Mouse (Mus musculus) fibroblast of lung, adult 2 months (primary cell): ENCODE measurements around the gene Hspa1l.
"Not testable (repeated sequence)": the region's sequence is repeated elsewhere in the genome, so short reads cannot be mapped to it uniquely, and the experiment has no call there.

ENCODE experiments used
- DNase-seq: peaks from one replicate; pipeline ENCODE4 v3.0.0-alpha.2; 2011; ENCODE audit warnings: low read depth

Hspa1l gene

DNA sequence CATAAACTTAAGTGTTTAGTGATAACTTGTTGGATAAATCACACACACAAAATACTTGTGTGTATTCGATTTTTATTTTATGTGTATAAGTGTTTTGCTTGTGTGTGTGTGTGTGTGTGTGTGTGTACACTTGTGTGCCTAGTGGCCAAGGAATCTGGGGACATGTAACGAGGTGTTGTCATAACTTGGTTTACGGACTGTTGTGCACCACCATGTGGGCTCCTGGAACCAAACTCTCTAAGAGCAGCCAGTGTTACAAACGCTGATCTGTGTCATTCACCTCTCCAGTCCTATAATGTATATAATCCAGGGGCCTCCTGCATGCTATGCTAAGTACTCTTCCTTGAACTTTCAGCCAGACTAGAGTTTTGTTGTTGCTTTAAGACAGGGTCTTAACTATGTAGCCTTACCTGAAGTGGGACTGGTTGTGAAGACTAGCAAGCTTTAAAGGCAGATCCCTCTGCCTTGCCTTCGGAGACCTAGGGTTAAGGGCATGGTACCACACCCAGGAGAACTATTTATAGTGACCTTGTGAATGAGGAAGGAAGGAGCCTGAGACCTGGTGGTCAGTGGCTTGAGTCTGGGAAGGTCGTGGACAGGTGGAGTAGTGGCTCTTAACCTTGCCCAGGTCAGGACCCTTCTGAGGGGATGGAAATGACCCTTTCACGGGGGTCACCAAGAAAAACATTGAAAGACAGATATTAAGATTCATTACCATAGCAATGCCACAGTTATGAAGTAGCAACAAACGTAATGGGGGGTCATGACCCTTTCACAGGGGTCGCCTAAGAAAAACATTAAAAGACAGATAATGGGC is 30.7 kb downstream of the Hspa1l start:
- DNase-seq = no peak

DNA sequence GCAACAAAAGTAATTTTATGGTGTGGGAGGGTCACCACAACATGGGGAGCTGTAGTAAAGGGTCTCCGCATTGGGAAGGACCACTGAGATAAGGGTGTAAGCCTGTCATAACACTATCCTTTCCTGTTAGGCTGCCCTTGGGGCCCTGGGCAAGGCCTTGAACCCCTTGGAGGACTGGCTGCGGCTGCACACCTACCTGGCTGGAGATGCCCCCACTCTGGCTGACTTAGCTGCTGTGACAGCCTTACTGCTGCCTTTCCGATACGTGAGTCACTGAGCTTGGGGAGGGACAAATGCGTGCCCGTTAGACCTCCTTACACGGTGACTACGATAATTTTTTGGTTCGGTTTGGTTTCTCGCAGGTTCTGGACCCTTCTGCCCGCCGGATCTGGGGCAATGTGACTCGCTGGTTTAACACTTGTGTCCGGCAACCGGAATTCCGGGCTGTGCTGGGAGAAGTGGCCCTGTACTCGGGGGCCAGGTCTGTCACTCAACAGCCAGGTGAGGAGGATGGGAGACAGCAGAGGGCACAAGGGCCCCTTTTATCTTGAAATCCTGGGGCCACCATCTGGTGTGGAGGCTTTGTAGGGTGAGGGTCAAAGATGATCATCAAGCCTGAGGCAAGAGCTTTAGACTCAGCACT is 31.7 kb downstream of the Hspa1l start:
- DNase-seq = no peak

DNA sequence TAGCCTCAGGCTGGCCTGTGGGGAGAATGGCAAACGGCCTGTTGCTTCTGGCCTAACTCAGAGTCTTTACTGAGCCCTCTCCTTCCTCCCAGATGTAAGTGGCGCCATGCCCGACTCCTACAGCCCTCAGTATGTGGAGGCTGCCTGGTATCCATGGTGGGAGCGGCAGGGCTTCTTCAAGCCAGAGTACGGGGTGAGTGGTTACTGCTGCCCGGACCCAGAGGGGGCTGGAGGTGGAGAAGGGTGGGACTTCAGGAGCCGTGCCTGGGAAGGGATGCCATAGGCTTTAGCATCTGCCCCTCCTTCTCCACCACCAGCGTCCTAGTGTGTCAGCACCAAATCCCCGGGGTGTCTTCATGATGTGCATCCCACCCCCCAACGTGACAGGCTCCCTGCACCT is 32.7 kb downstream of the Hspa1l start:
- DNase-seq = no peak

DNA sequence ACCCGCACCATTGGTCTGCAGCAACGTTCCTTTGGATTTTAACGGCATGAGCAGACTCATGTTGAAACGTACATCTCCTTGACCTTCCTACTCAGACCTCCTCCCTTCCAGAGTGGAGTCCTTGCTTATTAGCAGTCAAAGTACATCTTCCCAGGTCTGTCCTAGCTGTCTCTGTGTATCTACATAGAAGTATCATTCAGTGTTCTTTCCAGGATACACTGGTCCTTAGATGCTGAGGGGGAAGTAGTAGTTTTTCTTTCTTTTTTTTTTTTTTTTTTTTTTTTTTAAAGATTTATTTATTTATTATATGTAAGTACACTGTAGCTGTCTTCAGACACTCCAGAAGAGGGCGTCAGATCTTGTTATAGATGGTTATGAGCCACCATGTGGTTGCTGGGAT is 33.4 kb downstream of the Hspa1l start:
- DNase-seq = not testable (repeated sequence)

DNA sequence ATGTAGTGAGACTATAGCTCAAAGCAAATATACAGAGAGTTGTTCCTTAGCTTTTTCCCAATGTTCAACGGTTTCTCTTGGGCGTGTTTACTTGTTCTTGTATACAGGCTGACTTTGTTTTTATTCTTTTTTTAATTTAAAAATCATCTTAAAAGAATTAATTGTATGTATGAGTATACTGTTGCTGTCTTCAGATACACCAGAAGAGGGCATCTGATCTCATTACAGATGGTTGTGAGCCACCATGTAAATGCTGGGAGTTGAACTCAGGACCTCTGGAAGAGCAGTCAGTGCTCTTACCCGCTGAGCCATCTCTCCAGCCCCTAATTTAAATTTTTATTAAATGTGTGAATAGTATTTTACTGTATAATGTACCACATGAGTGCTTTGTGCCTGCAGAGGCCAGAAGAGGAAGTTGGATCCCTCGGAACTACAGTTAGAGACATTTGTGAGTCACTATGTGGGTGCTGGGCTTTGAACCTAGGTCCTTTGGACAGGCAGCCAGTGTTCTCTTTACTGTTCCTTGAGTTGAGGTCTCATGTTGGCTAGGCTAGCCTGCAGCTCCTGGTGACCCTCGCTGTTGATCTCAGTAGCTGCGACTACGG is 35.0 kb downstream of the Hspa1l start:
- DNase-seq = no peak

DNA sequence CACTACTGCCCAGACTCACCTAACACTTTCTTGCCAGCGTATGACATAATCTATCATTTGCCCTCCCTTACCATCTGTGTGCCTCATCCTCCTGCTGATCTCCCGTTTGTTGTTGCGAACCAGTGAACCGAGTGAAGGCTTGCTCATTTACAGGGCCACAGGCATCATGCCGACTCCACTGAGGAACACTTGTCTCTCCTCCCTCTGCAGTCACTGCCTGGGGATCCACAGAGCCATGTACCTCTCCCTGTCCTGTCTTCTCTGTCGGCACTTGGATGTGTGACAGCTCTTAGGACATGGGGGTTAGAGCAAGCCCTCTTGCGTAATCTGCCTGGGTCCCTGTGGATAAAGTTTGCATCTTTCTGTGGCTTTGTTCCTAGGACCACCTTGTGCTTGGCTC is 37.1 kb downstream of the Hspa1l start:
- no peak for DNase-seq

DNA sequence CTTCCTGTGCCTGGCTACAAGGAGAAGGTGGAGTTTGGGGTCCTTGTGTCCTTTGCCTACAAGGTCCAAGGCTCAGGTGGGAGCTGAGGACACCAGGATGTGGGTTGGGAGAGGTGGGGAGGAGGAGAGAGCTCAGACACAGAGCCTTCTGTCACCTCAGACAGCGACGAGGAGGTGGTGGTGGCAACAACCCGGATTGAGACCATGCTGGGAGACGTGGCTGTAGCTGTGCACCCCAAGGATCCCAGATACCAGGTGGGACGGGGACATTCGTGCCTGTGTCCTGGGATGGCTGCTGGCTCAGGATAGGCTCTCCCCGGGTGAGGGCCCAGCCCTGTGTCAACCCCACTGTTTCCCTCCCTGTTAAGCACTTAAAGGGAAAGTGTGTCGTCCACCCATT is 38.9 kb downstream of the Hspa1l start:
- DNase-seq = no peak

DNA sequence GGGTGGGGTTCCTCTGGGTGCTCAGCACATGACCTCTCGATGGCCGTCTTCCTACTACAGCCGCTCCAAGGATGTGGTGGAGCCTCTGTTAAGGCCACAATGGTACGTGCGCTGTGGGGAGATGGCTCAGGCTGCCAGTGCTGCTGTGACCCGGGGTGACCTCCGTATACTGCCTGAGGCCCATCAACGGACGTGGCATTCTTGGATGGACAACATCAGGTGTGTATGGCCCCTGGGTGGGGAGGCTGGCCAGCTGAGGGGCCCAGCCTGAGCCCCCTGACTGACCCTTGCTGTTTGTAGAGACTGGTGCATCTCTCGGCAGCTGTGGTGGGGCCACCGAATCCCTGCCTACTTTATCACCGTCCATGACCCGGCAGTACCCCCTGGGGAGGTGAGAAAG is 39.9 kb downstream of the Hspa1l start:
- no peak for DNase-seq

DNA sequence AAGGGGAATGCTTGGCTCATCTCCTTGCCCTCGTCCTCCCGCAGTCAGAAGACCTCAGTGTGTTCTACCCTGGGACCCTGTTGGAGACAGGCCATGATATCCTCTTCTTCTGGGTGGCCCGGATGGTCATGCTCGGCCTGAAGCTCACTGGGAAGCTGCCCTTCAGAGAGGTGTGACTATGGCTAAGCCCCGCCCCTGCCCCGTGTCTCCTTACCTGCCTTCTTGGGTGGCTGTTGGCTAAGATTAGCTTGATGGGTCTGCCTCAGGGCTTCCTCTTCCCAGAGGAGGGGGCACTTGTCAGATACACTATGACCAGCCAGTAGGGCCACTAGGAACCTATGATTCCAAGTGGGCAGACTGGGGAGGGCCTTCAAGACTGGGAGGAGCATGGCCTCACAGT is 40.7 kb downstream of the Hspa1l start:
- no peak for DNase-seq

DNA sequence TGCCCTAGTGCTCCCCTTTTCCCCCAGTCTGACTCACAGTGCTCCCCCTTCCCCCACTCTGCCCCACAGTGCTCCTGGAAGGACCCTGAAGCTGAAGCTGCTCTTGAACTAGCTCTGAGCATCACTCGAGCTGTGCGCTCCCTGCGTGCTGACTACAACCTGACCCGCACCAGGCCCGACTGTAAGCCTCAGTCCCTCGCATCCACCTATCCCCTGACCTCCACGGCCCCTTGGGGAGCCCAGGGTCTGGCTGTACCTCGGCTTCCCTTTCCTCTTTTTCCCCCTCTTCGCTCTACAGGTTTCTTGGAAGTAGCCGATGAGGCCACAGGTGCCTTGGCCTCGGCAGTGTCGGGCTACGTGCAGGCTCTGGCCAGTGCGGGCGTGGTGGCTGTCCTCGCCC is 42.8 kb downstream of the Hspa1l start:
- DNase-seq = no peak

DNA sequence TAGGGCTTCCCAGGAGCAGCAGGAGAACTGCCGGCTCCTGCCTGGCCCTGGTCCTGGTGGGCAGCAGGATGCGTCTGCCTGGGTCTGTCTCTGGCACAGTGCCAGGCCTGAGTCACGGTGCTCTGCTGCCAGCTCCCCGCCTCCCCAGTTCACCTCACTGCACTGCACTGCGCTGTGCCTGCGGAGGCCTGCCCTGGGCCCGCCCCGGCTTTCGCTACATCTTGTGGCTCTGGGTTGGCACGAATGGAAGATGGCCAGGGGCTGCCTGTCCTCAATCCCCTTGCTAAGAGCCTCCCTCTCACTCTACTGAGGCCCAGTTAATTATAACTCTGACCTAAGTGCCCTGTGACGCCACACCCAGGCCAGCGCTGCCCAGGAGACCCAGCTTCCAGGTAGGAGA is 43.9 kb downstream of the Hspa1l start, which contains the start of gene Vwa7:
TSS of gene Vwa7 (plus strand) at position 204 of the 400 bp plus-strand sequence.
- DNase-seq = no peak

DNA sequence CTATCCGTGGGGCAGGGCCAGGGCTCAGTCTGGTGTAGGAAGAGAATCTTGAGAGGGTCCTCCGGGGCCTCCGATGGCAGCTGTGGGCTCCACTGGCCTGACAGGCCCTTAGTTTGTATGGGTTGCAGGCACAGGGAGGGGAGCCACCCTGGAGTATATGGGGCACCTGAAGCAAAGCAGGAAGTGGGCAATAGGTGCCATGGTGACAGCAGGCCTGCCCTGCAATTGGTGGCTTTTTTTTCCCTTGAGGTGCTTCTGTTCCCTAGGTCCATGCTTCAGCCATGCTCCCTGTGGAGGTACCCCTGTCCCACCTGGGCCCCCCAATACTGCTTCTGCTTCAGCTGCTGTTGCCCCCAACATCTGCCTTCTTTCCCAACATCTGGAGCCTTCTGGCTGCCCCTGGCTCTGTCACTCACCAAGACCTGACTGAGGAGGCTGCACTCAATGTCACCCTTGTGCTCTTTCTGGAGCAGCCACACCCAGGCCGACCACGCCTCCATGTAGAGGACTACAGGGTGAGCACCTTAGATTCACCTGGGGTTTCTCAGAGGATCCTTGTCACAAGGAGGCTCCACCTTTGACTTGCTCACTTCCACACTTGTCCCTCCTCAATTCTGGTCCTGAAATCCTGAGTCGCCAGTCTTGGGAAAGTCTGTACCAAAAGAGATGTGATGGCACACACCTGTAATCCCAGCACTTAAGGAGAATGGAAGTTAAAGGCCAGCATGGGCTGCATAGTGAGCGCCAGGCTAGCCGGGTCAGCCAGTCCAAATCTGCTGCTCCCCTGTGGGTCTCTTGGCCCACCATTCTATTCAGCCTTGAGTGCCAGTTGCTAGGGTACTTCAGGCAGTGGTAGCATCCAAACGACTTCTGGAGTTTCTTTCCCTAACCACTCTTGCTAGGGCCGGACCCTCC is 44.5 kb downstream of the Hspa1l start:
- DNase-seq = no peak

DNA sequence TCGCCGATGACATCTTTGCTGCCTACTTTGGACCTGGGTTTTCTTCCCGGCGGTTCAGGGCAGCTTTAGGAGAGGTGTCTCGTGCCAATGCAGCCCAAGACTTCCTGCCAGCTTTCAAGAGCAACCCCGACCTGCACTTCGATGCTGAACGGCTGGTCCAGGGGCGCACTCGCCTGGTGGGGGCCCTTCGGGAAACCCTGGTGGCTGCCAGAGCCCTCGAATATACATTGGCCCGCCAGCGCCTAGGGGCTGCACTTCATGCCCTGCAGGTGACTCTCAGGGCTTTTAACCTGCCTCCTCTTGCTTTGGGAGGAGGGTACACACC is 45.2 kb downstream of the Hspa1l start:
- no peak for DNase-seq

DNA sequence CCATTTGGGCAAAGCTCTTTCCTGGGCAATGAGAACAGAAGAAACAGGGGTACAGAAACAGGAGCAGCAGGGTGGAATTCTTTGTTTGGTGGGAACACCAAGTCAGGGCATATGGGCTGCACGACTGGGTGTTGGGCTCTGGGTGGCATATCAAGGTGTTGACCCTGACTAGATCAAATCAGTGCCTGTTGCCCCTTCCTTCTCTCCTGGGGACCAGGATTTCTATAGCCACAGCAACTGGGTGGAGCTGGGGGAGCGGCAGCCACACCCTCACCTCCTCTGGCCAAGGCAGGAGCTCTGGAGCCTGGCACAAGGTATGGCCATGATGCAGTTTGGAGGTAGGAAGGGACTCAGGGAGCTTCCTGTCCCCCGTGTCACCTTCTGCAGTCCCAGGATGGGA is 45.7 kb downstream of the Hspa1l start:
- DNase-seq = no peak

DNA sequence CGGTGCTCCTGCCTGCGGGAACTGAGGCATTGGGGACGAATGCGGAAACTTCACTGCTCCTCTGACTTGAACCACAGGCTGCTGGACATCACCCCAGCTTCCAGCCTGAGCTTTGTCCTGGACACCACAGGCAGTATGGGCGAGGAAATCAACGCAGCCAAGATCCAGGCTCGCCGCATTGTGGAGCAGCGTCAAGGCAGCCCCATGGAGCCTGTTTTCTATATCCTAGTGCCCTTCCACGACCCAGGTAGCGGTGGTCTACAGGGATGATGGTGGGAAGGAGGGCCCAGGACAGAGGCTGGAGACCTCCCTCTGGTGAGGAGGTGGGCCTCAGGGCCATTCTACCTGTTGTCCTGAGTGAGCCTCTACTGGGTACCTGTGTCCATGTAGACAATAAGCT is 47.4 kb downstream of the Hspa1l start:
- DNase-seq = no peak

DNA sequence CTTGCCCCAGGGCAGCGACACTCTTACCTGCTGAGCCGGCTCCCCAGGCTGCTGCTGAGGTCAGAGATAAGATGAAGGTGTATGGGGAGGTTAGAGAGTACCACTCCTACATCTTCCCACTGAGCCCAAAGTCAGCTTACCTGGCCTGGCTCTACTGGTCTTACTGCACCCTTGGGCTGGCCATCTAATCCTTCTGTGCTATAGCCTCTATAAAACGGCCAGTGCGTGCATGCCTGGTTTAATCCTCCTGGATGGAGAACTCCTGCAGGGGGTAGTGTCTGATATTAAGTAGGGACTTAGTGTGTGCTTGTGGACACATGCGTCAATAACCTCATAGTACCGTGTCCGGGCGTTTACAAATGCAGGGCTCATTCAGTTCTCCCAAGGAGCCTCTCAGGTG is 48.0 kb downstream of the Hspa1l start:
- no peak for DNase-seq

DNA sequence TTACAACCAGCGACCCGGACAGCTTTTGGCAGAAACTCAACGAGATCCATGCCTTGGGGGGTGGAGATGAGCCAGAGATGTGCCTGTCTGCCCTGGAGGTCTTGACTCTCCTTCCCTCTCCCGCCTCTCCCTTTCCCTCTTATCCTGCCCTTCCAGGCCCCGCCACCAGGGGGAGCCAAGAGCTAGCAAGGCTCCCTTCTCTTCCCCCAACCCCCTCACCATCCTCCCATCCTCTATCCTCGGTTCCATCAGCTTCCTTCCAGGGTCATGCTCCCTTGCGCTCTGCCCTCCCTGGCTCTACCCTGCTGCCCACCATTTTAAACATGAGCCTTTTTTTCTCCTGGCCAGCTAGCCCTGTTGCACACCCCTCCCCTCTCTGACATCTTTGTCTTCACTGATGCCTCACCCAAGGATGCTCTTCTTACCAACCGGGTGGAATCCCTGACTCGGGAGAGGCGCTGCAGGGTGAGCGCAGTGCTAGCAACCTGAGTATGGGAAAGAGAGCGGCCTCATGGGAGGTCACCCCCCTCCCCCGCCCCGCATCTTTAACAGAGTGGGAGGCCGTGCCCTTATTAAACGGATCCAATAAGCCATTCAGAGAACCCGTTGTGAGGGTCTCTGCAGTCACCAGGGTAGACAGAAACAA is 48.8 kb downstream of the Hspa1l start:
- no peak for DNase-seq

DNA sequence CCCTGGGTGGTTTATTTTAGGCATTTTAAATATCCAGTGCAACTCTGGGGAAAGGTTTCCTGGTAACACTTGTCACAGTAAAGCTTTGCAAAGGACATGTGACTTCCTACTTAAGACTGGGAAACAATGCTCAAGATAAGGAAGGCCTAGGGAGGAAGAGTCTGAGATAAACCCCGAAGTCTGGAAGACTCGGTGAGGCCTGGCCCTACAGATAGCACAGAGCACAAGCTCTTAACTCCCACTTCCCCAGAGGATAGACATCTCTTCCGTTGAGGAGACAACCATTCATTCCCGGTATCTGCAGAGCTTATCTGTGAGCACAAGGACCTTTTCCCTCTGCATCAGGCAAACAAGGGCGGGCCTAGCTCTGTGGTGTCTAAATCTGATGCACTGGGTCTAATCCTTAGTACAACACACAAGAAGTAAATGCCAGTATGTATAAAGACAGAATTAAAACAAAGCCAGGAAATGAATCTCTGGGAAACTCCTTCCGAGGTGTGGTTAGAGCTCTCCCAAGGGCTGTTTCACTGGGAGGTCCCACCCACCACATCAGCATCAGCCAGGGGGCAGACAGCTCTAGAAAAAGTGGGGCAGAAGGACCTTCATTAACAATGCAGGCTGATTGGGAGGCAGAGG is 49.5 kb downstream of the Hspa1l start:
- no peak for DNase-seq

DNA sequence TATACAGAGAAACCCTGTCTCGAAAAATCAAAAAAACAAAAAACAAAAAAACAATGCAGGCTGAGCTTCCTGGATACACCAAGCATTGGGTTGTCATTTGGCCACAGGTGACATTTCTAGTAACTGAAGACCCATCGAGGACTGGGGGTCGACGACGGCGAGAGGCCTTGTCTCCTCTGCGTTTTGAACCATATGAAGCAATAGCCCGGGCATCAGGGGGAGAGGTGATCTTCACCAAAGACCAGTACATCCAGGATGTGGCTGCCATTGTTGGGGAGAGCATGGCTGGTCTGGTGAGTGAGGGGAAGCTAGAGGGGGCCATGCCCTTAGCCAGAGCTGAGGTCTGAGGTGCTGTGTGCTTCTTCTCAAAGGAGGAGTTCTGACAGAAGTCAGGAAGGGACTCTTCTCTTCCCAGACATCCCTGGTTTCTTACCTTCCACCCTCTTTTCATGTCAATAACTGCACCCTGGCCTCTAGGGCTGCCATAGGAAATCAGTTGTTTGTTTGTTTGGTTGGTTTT is 50.1 kb downstream of the Hspa1l start:
- no peak for DNase-seq

DNA sequence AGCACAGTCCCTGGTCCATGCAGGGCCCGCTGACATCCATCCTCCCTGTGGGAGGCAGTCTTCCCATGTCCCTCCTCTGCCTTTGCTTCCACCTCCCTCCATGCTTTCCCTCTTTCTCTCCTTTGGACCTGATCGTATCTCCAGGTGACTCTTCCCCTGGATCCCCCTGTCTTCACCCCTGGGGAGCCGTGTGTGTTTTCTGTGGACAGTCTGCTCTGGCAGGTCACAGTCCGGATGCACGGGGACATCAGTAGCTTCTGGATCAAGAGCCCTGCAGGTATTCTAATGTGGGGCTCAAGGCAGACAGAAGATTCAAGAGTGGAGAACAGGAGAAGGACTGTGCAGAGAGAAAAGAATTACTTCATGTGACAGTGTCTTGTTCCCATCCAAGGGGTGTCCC is 50.7 kb downstream of the Hspa1l start:
- no peak for DNase-seq

DNA sequence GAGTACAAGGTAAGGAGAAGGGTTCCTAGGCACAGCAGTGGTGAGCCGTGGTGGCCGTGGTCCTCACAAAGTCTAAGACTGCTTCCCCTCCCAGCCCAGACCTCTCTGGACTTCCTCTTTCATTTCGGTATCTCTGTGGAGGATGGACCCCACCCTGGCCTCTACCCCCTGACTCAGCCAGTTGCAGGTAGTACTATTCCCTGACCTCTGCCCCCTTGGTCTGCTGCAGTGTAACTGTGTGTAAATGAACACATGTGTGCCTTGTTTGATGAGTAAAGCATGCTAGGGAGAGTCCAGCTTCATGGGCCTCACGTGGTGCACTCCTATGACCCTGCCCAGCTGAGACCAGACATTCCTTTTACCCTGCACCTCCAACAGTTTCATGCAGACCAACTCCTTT is 51.3 kb downstream of the Hspa1l start:
- DNase-seq = no peak
